Mouse (Mus musculus): ENCODE results near the gene Mob3b.

The Mob3b gene

GRCm38 (mm10) chr4:35148326-35148725 is 9.0 kb downstream of the Mob3b start:
- no peak for DNase-seq (ENCODE audit: low spot score)

- no peak for DNase-seq (ENCODE audit: low spot score)
These were observed 10.7 kb downstream of the Mob3b start for GRCm38 (mm10) chr4:35146597-35146996.

- no peak for DNase-seq (ENCODE audit: low spot score)
These were observed 11.6 kb downstream of the Mob3b start for GRCm38 (mm10) chr4:35145726-35146125.

GRCm38 (mm10) chr4:35143472-35144102 is 13.7 kb downstream of the Mob3b start:
- no peak for DNase-seq (ENCODE audit: low spot score)

GRCm38 (mm10) chr4:35140317-35140716 is 17.0 kb downstream of the Mob3b start:
- no peak for DNase-seq (ENCODE audit: low spot score)

- DNase-seq (ENCODE audit: low spot score), result no peak
These were observed 19.2 kb downstream of the Mob3b start for GRCm38 (mm10) chr4:35138077-35138476.

- no peak for DNase-seq (ENCODE audit: low spot score)
These were observed 20.3 kb downstream of the Mob3b start for GRCm38 (mm10) chr4:35136996-35137395.

GRCm38 (mm10) chr4:35135806-35136205 is 21.5 kb downstream of the Mob3b start:
- no peak for DNase-seq (ENCODE audit: low spot score)

- DNase-seq (ENCODE audit: low spot score), result no peak
These were observed 22.3 kb downstream of the Mob3b start for GRCm38 (mm10) chr4:35134846-35135611.

GRCm38 (mm10) chr4:35133411-35133810 is 23.9 kb downstream of the Mob3b start:
- no peak for DNase-seq (ENCODE audit: low spot score)

GRCm38 (mm10) chr4:35131592-35131991 is 25.7 kb downstream of the Mob3b start:
- DNase-seq (ENCODE audit: low spot score), result no peak

- no peak for DNase-seq (ENCODE audit: low spot score)
These were observed 26.8 kb downstream of the Mob3b start for GRCm38 (mm10) chr4:35130411-35130948.

- no peak for DNase-seq (ENCODE audit: low spot score)
These were observed 29.5 kb downstream of the Mob3b start for GRCm38 (mm10) chr4:35127759-35128158.

GRCm38 (mm10) chr4:35126776-35127175 is 30.5 kb downstream of the Mob3b start:
- no peak for DNase-seq (ENCODE audit: low spot score)

GRCm38 (mm10) chr4:35125299-35125777 is 31.9 kb downstream of the Mob3b start:
- DNase-seq (ENCODE audit: low spot score), result no peak

GRCm38 (mm10) chr4:35124027-35124426 is 33.3 kb downstream of the Mob3b start:
- no peak for DNase-seq (ENCODE audit: low spot score)

GRCm38 (mm10) chr4:35123087-35123486 is 34.2 kb downstream of the Mob3b start:
- no peak for DNase-seq (ENCODE audit: low spot score)

GRCm38 (mm10) chr4:35121060-35121459 is 36.2 kb downstream of the Mob3b start:
- no peak for DNase-seq (ENCODE audit: low spot score)

GRCm38 (mm10) chr4:35120575-35120974 is 36.7 kb downstream of the Mob3b start:
- DNase-seq (ENCODE audit: low spot score), result no peak

- no peak for DNase-seq (ENCODE audit: low spot score)
These were observed 37.1 kb downstream of the Mob3b start for GRCm38 (mm10) chr4:35120159-35120558.

- DNase-seq (ENCODE audit: low spot score), result no peak
These were observed 38.4 kb downstream of the Mob3b start for GRCm38 (mm10) chr4:35118851-35119250.

- no peak for DNase-seq (ENCODE audit: low spot score)
These were observed 40.1 kb downstream of the Mob3b start for GRCm38 (mm10) chr4:35117144-35117543.

GRCm38 (mm10) chr4:35115933-35116332 is 41.4 kb downstream of the Mob3b start:
- no peak for DNase-seq (ENCODE audit: low spot score)
